11 mouse cellular contexts compared by ENCODE assay signal in genomic region chr6:120788904-120789303, GRCm38 (mm10). TPM values are rescaled to one million over a fixed set of nuclear protein-coding genes. Genes with fewer than 3 reads are reported as not detected.
DNase-seq lines count a peak whose midpoint lies in the region; ATAC-seq and TF ChIP-seq lines count a peak whose summit lies in the region.
"Had no signal": no experiment of that assay in that cellular context is flagged by ENCODE, and none has a peak within 500 bp of the region (broad histone marks: within the 10 kb centered on the region; RNA-seq: fewer than 3 reads in every experiment).

No protein-coding gene starts in this region.

- no peak overlapping the region for H3K4me2 ChIP-seq in forebrain, embryonic 14.5 days (ENCODE audit: low read length)
- no peak overlapping the region for H3K4me2 ChIP-seq in forebrain, embryonic 16.5 days (ENCODE audit: low read length)
- no peak overlapping the region for H3K4me2 ChIP-seq in midbrain, postnatal 0 days (ENCODE audit: low read depth, low read length, poor library complexity, severe bottlenecking)
- no peak overlapping the region for H3K4me2 ChIP-seq in midbrain, embryonic 11.5 days
- no peak overlapping the region for H3K4me2 ChIP-seq in stomach, postnatal 0 days (replicated peaks; ENCODE audit: low read depth)
- no peak overlapping the region for H3K4me2 ChIP-seq in forebrain, embryonic 15.5 days (replicated peaks)
- H3K4me2 ChIP-seq: heart, embryonic 15.5 days; liver, embryonic 15.5 days had no signal

- ATAC-seq in forebrain, embryonic 14.5 days: no peak
- no peak for ATAC-seq in forebrain, embryonic 16.5 days
- ATAC-seq in midbrain, postnatal 0 days (ENCODE audit: low FRiP score): no peak
- ATAC-seq in midbrain, embryonic 11.5 days (ENCODE audit: low FRiP score): no peak
- ATAC-seq in stomach, postnatal 0 days (ENCODE audit: low FRiP score, low TSS enrichment): no peak
- ATAC-seq in forebrain, embryonic 15.5 days (replicated peaks): no peak

- no peak for TF ChIP-seq EP300 in stomach, postnatal 0 days (optimal IDR thresholded peaks at IDR 0.05)

- peak; percentile 42 for TF ChIP-seq CTCF in midbrain, postnatal 0 days (IDR thresholded peaks at IDR 0.05)
- TF ChIP-seq CTCF in stomach, postnatal 0 days (IDR thresholded peaks at IDR 0.05; ENCODE audit: low read depth): peak; percentile 59

- H3K4me3 ChIP-seq in forebrain, embryonic 14.5 days (ENCODE audit: low read depth, low read length): no peak overlapping the region
- no peak overlapping the region for H3K4me3 ChIP-seq in forebrain, embryonic 16.5 days (replicated peaks; ENCODE audit: low read length)
- H3K4me3 ChIP-seq in midbrain, postnatal 0 days (ENCODE audit: low read depth, low read length): no peak overlapping the region
- no peak overlapping the region for H3K4me3 ChIP-seq in midbrain, embryonic 11.5 days (ENCODE audit: low read depth, low read length)
- H3K4me3 ChIP-seq in stomach, postnatal 0 days (ENCODE audit: low read depth, low read length): no peak overlapping the region
- H3K4me3 ChIP-seq in forebrain, embryonic 15.5 days: no peak overlapping the region
- H3K4me3 ChIP-seq: heart, embryonic 15.5 days; liver, embryonic 15.5 days had no signal

- H3K9ac ChIP-seq in forebrain, embryonic 14.5 days (ENCODE audit: low read length): no peak overlapping the region
- H3K9ac ChIP-seq in forebrain, embryonic 16.5 days (replicated peaks; ENCODE audit: low read depth, low read length): no peak overlapping the region
- H3K9ac ChIP-seq in midbrain, postnatal 0 days (replicated peaks; ENCODE audit: low read length, poor library complexity, severe bottlenecking): no peak overlapping the region
- no peak overlapping the region for H3K9ac ChIP-seq in midbrain, embryonic 11.5 days (ENCODE audit: low read length)
- no peak overlapping the region for H3K9ac ChIP-seq in stomach, postnatal 0 days (ENCODE audit: low read length)
- no peak overlapping the region for H3K9ac ChIP-seq in forebrain, embryonic 15.5 days (replicated peaks)
- H3K9ac ChIP-seq: heart, embryonic 15.5 days; liver, embryonic 15.5 days had no signal

- H3K27ac ChIP-seq in forebrain, embryonic 14.5 days (ENCODE audit: low read depth, low read length): no peak overlapping the region
- H3K27ac ChIP-seq in forebrain, embryonic 16.5 days (ENCODE audit: low read length): no peak overlapping the region
- H3K27ac ChIP-seq in midbrain, postnatal 0 days (ENCODE audit: low read depth, low read length): no peak overlapping the region
- no peak overlapping the region for H3K27ac ChIP-seq in midbrain, embryonic 11.5 days (ENCODE audit: low read depth, low read length)
- H3K27ac ChIP-seq in stomach, postnatal 0 days (replicated peaks): no peak overlapping the region
- no peak overlapping the region for H3K27ac ChIP-seq in forebrain, embryonic 15.5 days (replicated peaks)
- H3K27ac ChIP-seq: heart, embryonic 15.5 days; liver, embryonic 15.5 days had no signal

- no peaks in the 10 kb centered on the region for H3K9me3 ChIP-seq in forebrain, embryonic 14.5 days (replicated peaks; ENCODE audit: control insufficient read depth, low read length)
- no peaks in the 10 kb centered on the region for H3K9me3 ChIP-seq in forebrain, embryonic 16.5 days (ENCODE audit: control insufficient read depth, low read length)
- H3K9me3 ChIP-seq in midbrain, postnatal 0 days (ENCODE audit: low read length): no peaks in the 10 kb centered on the region
- H3K9me3 ChIP-seq in midbrain, embryonic 11.5 days (ENCODE audit: control insufficient read depth, low read length): no peaks in the 10 kb centered on the region
- no peaks in the 10 kb centered on the region for H3K9me3 ChIP-seq in stomach, postnatal 0 days (ENCODE audit: control insufficient read depth, low read length)
- H3K9me3 ChIP-seq in forebrain, embryonic 15.5 days: no peaks in the 10 kb centered on the region
- H3K9me3 ChIP-seq: heart, embryonic 15.5 days; liver, embryonic 15.5 days had no signal

- DNase-seq in forebrain, embryonic 14.5 days (ENCODE audit: low spot score): peak; percentile 37
- DNase-seq in midbrain, postnatal 0 days (ENCODE audit: low spot score): peak; percentile 53
- DNase-seq in midbrain, embryonic 11.5 days (ENCODE audit: low spot score, missing footprints): no peak
- peak; percentile 49 for DNase-seq in c-Kit-positive CD71-positive TER-119-positive erythroid progenitor cells, embryonic 14.5 days (ENCODE audit: low spot score)
- no peak for DNase-seq in stomach, postnatal 0 days (ENCODE audit: low spot score)
- DNase-seq in urinary bladder, postnatal 10 days (ENCODE audit: low spot score): no peak
- DNase-seq: cerebellum, adult 18-20 months had no signal

- peaks cover 2% of the 10 kb centered on the region; the same call in 1 of the 2 replicates for H3K4me1 ChIP-seq in forebrain, embryonic 14.5 days (ENCODE audit: control insufficient read depth, insufficient read depth, low read length)
- no peaks in the 10 kb centered on the region for H3K4me1 ChIP-seq in forebrain, embryonic 16.5 days (replicated peaks; ENCODE audit: control insufficient read depth, insufficient read depth, low read length)
- no peaks in the 10 kb centered on the region for H3K4me1 ChIP-seq in midbrain, postnatal 0 days (ENCODE audit: insufficient read depth, low read length)
- peaks cover 2% of the 10 kb centered on the region; the same call in 1 of the 2 replicates for H3K4me1 ChIP-seq in midbrain, embryonic 11.5 days (ENCODE audit: control insufficient read depth, insufficient read depth, low read length)
- no peaks in the 10 kb centered on the region for H3K4me1 ChIP-seq in stomach, postnatal 0 days (replicated peaks; ENCODE audit: control insufficient read depth, insufficient read depth)
- no peaks in the 10 kb centered on the region for H3K4me1 ChIP-seq in forebrain, embryonic 15.5 days
- H3K4me1 ChIP-seq: heart, embryonic 15.5 days had no signal

- H3K27me3 ChIP-seq in forebrain, embryonic 14.5 days (replicated peaks; ENCODE audit: control insufficient read depth, insufficient read depth, low read length): no peaks in the 10 kb centered on the region
- H3K27me3 ChIP-seq in forebrain, embryonic 16.5 days (replicated peaks; ENCODE audit: control insufficient read depth, insufficient read depth, low read length): no peaks in the 10 kb centered on the region
- H3K27me3 ChIP-seq in midbrain, postnatal 0 days (ENCODE audit: insufficient read depth, low read length): no peaks in the 10 kb centered on the region
- H3K27me3 ChIP-seq in midbrain, embryonic 11.5 days (ENCODE audit: control insufficient read depth, insufficient read depth, low read length): no peaks in the 10 kb centered on the region
- no peaks in the 10 kb centered on the region for H3K27me3 ChIP-seq in stomach, postnatal 0 days (ENCODE audit: control insufficient read depth, insufficient read depth, low read length)
- no peaks in the 10 kb centered on the region for H3K27me3 ChIP-seq in forebrain, embryonic 15.5 days
- H3K27me3 ChIP-seq: heart, embryonic 15.5 days; liver, embryonic 15.5 days had no signal

- peaks cover 27% of the 10 kb centered on the region for H3K36me3 ChIP-seq in forebrain, embryonic 14.5 days (ENCODE audit: control insufficient read depth, insufficient read depth, low read length)
- peaks cover 5% of the 10 kb centered on the region; the same call in 1 of the 2 replicates for H3K36me3 ChIP-seq in forebrain, embryonic 16.5 days (ENCODE audit: control insufficient read depth, insufficient read depth)
- peaks cover 18% of the 10 kb centered on the region for H3K36me3 ChIP-seq in midbrain, postnatal 0 days (ENCODE audit: insufficient read depth, low read length)
- H3K36me3 ChIP-seq in midbrain, embryonic 11.5 days (ENCODE audit: control insufficient read depth, insufficient read depth, low read length): peaks cover 7% of the 10 kb centered on the region; the same call in 1 of the 2 replicates
- H3K36me3 ChIP-seq in stomach, postnatal 0 days (ENCODE audit: control insufficient read depth, insufficient read depth, low read length): peaks cover 10% of the 10 kb centered on the region
- H3K36me3 ChIP-seq in forebrain, embryonic 15.5 days: peaks cover 24% of the 10 kb centered on the region

RNA-seq across cellular contexts. Expression of gene Slc25a18, which starts 15.5 kb away (rescaled TPM):
- 2.0 and 3.0 TPM in 2 replicates for polyA plus RNA-seq in forebrain, embryonic 14.5 days (2014; fragmentation: Nextera tagmentation; extraction: Ambion mirVana)
- polyA plus RNA-seq in forebrain, embryonic 16.5 days (2015; fragmentation: Nextera tagmentation; extraction: Ambion mirVana): 1.4 and 3.5 TPM in 2 replicates
- 51.6 and 73.9 TPM in 2 replicates for total RNA-seq in midbrain, postnatal 0 days (2014; rRNA removed)
- 35.8 and 42.9 TPM in 2 replicates for polyA plus RNA-seq in midbrain, postnatal 0 days (2015; fragmentation: Nextera tagmentation; extraction: Ambion mirVana)
- 0.90 and 1.4 TPM in 2 replicates for polyA plus RNA-seq in midbrain, embryonic 11.5 days (2014; fragmentation: Nextera tagmentation; extraction: Ambion mirVana)
- 0.10 and 0.13 TPM in 2 replicates for polyA plus RNA-seq in stomach, postnatal 0 days (2015; fragmentation: Nextera tagmentation; extraction: Ambion mirVana)
- 1.3 and 3.2 TPM in 2 replicates for polyA plus RNA-seq in forebrain, embryonic 15.5 days (2015; fragmentation: Nextera tagmentation; extraction: Ambion mirVana)

RNA-seq across cellular contexts. Expression of gene Atp6v1e1, which starts 33.7 kb away (rescaled TPM):
- polyA plus RNA-seq in forebrain, embryonic 14.5 days (2014; fragmentation: Nextera tagmentation; extraction: Ambion mirVana): 255 and 275 TPM in 2 replicates
- 240 and 248 TPM in 2 replicates for polyA plus RNA-seq in forebrain, embryonic 16.5 days (2015; fragmentation: Nextera tagmentation; extraction: Ambion mirVana)
- 251 and 264 TPM in 2 replicates for total RNA-seq in midbrain, postnatal 0 days (2014; rRNA removed)
- polyA plus RNA-seq in midbrain, postnatal 0 days (2015; fragmentation: Nextera tagmentation; extraction: Ambion mirVana): 333 and 346 TPM in 2 replicates
- 162 and 163 TPM in 2 replicates for polyA plus RNA-seq in midbrain, embryonic 11.5 days (2014; fragmentation: Nextera tagmentation; extraction: Ambion mirVana)
- polyA plus RNA-seq in stomach, postnatal 0 days (2015; fragmentation: Nextera tagmentation; extraction: Ambion mirVana): 251 and 252 TPM in 2 replicates
- 225 and 229 TPM in 2 replicates for polyA plus RNA-seq in forebrain, embryonic 15.5 days (2015; fragmentation: Nextera tagmentation; extraction: Ambion mirVana)

RNA-seq across cellular contexts. Expression of gene Bcl2l13, which starts 47.1 kb away (rescaled TPM):
- 31.2 and 31.3 TPM in 2 replicates for polyA plus RNA-seq in forebrain, embryonic 14.5 days (2014; fragmentation: Nextera tagmentation; extraction: Ambion mirVana)
- polyA plus RNA-seq in forebrain, embryonic 16.5 days (2015; fragmentation: Nextera tagmentation; extraction: Ambion mirVana): 32.8 and 35.2 TPM in 2 replicates
- 133 and 210 TPM in 2 replicates for total RNA-seq in midbrain, postnatal 0 days (2014; rRNA removed)
- 19.0 and 21.9 TPM in 2 replicates for polyA plus RNA-seq in midbrain, postnatal 0 days (2015; fragmentation: Nextera tagmentation; extraction: Ambion mirVana)
- polyA plus RNA-seq in midbrain, embryonic 11.5 days (2014; fragmentation: Nextera tagmentation; extraction: Ambion mirVana): 40.9 and 45.6 TPM in 2 replicates
- 18.4 and 18.5 TPM in 2 replicates for polyA plus RNA-seq in stomach, postnatal 0 days (2015; fragmentation: Nextera tagmentation; extraction: Ambion mirVana)
- 32.6 and 32.9 TPM in 2 replicates for polyA plus RNA-seq in forebrain, embryonic 15.5 days (2015; fragmentation: Nextera tagmentation; extraction: Ambion mirVana)

Comparison
In these comparisons a context has a peak if more than half of its experiments do, and no peak if none do; other contexts are left out.
1. DNase-seq: peak in forebrain, embryonic 14.5 days (single experiment), midbrain, postnatal 0 days (single experiment) and c-Kit-positive CD71-positive TER-119-positive erythroid progenitor cells, embryonic 14.5 days (single experiment); none in midbrain, embryonic 11.5 days (single experiment), stomach, postnatal 0 days (single experiment) and urinary bladder, postnatal 10 days (single experiment).